Mouse (Mus musculus) 3134 (cell line): ENCODE measurements around the gene Dlgap5.

Experiments
- DNase-seq: peaks from one replicate; pipeline ENCODE4 v3.0.0-alpha.2; 2011; ENCODE audit warnings: low spot score; ENCODE audit not compliant: insufficient read length; ENCODE audit errors: extremely low read depth

Gene Dlgap5

GRCm38 (mm10) chr14:47396165-47396652, 22.0 kb downstream of the Dlgap5 start:
- no peak for DNase-seq

- DNase-seq = no peak
These were observed 22.7 kb downstream of the Dlgap5 start for GRCm38 (mm10) chr14:47395462-47396026.

- no peak for DNase-seq
These were observed 23.2 kb downstream of the Dlgap5 start for GRCm38 (mm10) chr14:47395007-47395406.

GRCm38 (mm10) chr14:47393354-47394094, 24.7 kb downstream of the Dlgap5 start:
- no peak for DNase-seq

- DNase-seq = no peak
These were observed 32.1 kb downstream of the Dlgap5 start for GRCm38 (mm10) chr14:47386125-47386524.

GRCm38 (mm10) chr14:47384653-47385052, 33.6 kb downstream of the Dlgap5 start:
- no peak for DNase-seq

GRCm38 (mm10) chr14:47383911-47384310, 34.3 kb downstream of the Dlgap5 start:
- DNase-seq = no peak

GRCm38 (mm10) chr14:47378336-47378735, 39.9 kb downstream of the Dlgap5 start:
- peak; percentile 49 for DNase-seq

- DNase-seq = no peak
These were observed 41.7 kb downstream of the Dlgap5 start for GRCm38 (mm10) chr14:47376526-47376925.

GRCm38 (mm10) chr14:47373728-47374678, 44.2 kb downstream of the Dlgap5 start:
- peak; percentile 90 for DNase-seq

GRCm38 (mm10) chr14:47371689-47372088, 46.5 kb downstream of the Dlgap5 start:
- peak; percentile 78 for DNase-seq

- no peak for DNase-seq
These were observed 47.4 kb downstream of the Dlgap5 start for GRCm38 (mm10) chr14:47370790-47371189.

- DNase-seq = no peak
These were observed 48.5 kb downstream of the Dlgap5 start for GRCm38 (mm10) chr14:47369741-47370140.

- DNase-seq = no peak
These were observed 50.7 kb downstream of the Dlgap5 start, which contains the start of gene Lgals3 for GRCm38 (mm10) chr14:47367461-47367860. Gene Lgals3, plus strand, starts transcription at chr14:47367751.

GRCm38 (mm10) chr14:47366881-47367321, 51.3 kb downstream of the Dlgap5 start:
- no peak for DNase-seq

GRCm38 (mm10) chr14:47364742-47365449, 53.3 kb downstream of the Dlgap5 start:
- DNase-seq = no peak

GRCm38 (mm10) chr14:47361899-47362298, 56.3 kb downstream of the Dlgap5 start:
- DNase-seq = no peak

- DNase-seq = no peak
These were observed 56.8 kb downstream of the Dlgap5 start for GRCm38 (mm10) chr14:47361418-47361817.

GRCm38 (mm10) chr14:47359610-47360009, 58.6 kb downstream of the Dlgap5 start:
- DNase-seq = no peak

GRCm38 (mm10) chr14:47356622-47357021, 61.6 kb downstream of the Dlgap5 start:
- no peak for DNase-seq
